In genomic region chr1:74167136-74167535, GRCm38 (mm10) we compare ENCODE assay signal across 16 mouse cellular contexts. TPM values are rescaled to one million over a fixed set of nuclear protein-coding genes. Genes with fewer than 3 reads are reported as not detected.
DNase-seq lines count a peak whose midpoint lies in the region; ATAC-seq lines count a peak whose summit lies in the region.
"Had no signal": no experiment of that assay in that cellular context is flagged by ENCODE, and none has a peak within 500 bp of the region (broad histone marks: within the 10 kb centered on the region; RNA-seq: fewer than 3 reads in every experiment).

No protein-coding gene starts in this region.

- DNase-seq in cerebellum, adult 11 months = peak; percentile 2
- DNase-seq in cerebellum, adult 8-10 months = no peak
- peak; percentile 15 for DNase-seq in left cerebral cortex, postnatal 4 days
- DNase-seq in left cerebral cortex, postnatal 36 days (ENCODE audit: low spot score in 2 of 2) = no peak
- peak; percentile 64 for DNase-seq in 416B (ENCODE audit: low read depth)
- DNase-seq in urinary bladder, postnatal 4 days (ENCODE audit: low spot score in 2 of 2) = no peak
- no peak for DNase-seq in ovary, adult 18-20 months (ENCODE audit: low spot score)
- DNase-seq: heart, postnatal 4 days; kidney, adult 11 months; right cerebral cortex, adult 18-20 months; thymus, postnatal 4 days had no signal

- ATAC-seq in granulocyte monocyte progenitor cell, adult 5-6 weeks (replicated peaks; ENCODE audit: poor library complexity, severe bottlenecking) = peak; percentile 92

- intact Hi-C loops in left cerebral cortex, postnatal 4 days (cut with DNase I) = no loop called here
- intact Hi-C loops in left cerebral cortex, postnatal 36 days (cut with DNase I) = no loop called here

RNA-seq across cellular contexts. Expression of gene Cxcr2, which starts 13.3 kb away (rescaled TPM):
- under 1 TPM in 1 of 2 experiments, not detected in 1; 0.12 TPM for total RNA-seq in left cerebral cortex, postnatal 4 days (2021)
- under 1 TPM in 1 of 2 experiments, not detected in 1; 0.10 TPM for total RNA-seq in left cerebral cortex, postnatal 36 days (2021)
- 7.9 and 8.7 TPM in 2 replicates for total RNA-seq in granulocyte monocyte progenitor cell, adult 5-6 weeks (2014; fragmentation: Nextera tagmentation)
- 9.4 and 10.3 TPM in 2 replicates for total RNA-seq in granulocyte monocyte progenitor cell, adult 5-6 weeks (2017)
- total RNA-seq: gastrocnemius, adult 18-20 months; layer of hippocampus, postnatal 14 days had no signal

RNA-seq across cellular contexts. Expression of gene Cxcr1, which starts 27.3 kb away (rescaled TPM):
- total RNA-seq in left cerebral cortex, postnatal 4 days (2021) = not detected
- not detected for total RNA-seq in left cerebral cortex, postnatal 36 days (2021)
- total RNA-seq in granulocyte monocyte progenitor cell, adult 5-6 weeks (2014; fragmentation: Nextera tagmentation) = not detected in 2 replicates
- not detected in 2 replicates for total RNA-seq in granulocyte monocyte progenitor cell, adult 5-6 weeks (2017)
- total RNA-seq: CH12.LX; gastrocnemius, adult 18-20 months; heart, postnatal 4 days; layer of hippocampus, postnatal 14 days; MEL had no signal

RNA-seq across cellular contexts. Expression of gene Rufy4, which starts 41.8 kb away (rescaled TPM):
- under 1 TPM in 1 of 2 experiments, not detected in 1; 0.20 TPM for total RNA-seq in left cerebral cortex, postnatal 4 days (2021)
- not detected for total RNA-seq in left cerebral cortex, postnatal 36 days (2021)
- total RNA-seq in granulocyte monocyte progenitor cell, adult 5-6 weeks (2014; fragmentation: Nextera tagmentation) = 1.4 and 2.0 TPM in 2 replicates
- total RNA-seq in granulocyte monocyte progenitor cell, adult 5-6 weeks (2017) = 0.30 TPM in 1 of 2 replicates, not detected in the other
- total RNA-seq: CH12.LX had no signal

RNA-seq across cellular contexts. Expression of gene Tns1, which starts 42.9 kb away (rescaled TPM):
- total RNA-seq in left cerebral cortex, postnatal 4 days (2021) = 10 to 100 TPM; 19.6 to 21.4 TPM
- total RNA-seq in left cerebral cortex, postnatal 36 days (2021) = 10 to 100 TPM; 36.1 to 50.9 TPM
- 10.9 and 29.0 TPM in 2 replicates for total RNA-seq in granulocyte monocyte progenitor cell, adult 5-6 weeks (2014; fragmentation: Nextera tagmentation)
- 3.0 and 4.7 TPM in 2 replicates for total RNA-seq in granulocyte monocyte progenitor cell, adult 5-6 weeks (2017)
- total RNA-seq: MEL had no signal

Comparison
In these comparisons a context has a peak if more than half of its experiments do, and no peak if none do; other contexts are left out.
1. DNase-seq: peak in cerebellum, adult 11 months (single experiment), left cerebral cortex, postnatal 4 days (single experiment) and 416B (single experiment); none in cerebellum, adult 8-10 months (single experiment), left cerebral cortex, postnatal 36 days (0 of 2), urinary bladder, postnatal 4 days (0 of 2) and ovary, adult 18-20 months (single experiment).
2. RNA of gene Cxcr2, which starts 13.3 kb away (total RNA-seq): 7.9 to 10.3 TPM in granulocyte monocyte progenitor cell, adult 5-6 weeks; 0.12 TPM in left cerebral cortex, postnatal 4 days and 0.10 TPM in left cerebral cortex, postnatal 36 days; every median in the first group is over 4 times any median in the second.